Mouse (Mus musculus): Measurements from ENCODE around the gene Stoml1.

Stoml1 gene

DNA sequence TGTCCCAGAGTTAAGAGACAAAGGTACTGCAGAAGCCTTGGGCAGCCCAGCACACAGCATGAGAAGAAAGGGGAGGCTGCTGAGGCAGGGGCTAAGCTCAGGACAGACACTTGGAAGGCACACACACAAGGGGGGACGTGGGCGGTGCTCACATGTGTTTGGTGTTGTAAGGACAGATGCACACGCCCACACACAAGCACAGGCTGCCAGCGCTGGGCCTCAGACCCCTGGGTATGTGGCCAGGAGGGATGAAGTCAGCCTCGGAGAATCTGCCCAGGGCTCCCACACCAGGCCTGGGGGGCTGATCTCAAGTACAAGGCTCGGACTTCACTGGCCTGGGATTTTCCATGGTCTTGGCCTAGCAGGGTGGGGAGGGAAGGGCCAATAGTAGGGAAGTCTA, 55.4 kb downstream of the Stoml1 start:
- DNase-seq: no peak

DNA sequence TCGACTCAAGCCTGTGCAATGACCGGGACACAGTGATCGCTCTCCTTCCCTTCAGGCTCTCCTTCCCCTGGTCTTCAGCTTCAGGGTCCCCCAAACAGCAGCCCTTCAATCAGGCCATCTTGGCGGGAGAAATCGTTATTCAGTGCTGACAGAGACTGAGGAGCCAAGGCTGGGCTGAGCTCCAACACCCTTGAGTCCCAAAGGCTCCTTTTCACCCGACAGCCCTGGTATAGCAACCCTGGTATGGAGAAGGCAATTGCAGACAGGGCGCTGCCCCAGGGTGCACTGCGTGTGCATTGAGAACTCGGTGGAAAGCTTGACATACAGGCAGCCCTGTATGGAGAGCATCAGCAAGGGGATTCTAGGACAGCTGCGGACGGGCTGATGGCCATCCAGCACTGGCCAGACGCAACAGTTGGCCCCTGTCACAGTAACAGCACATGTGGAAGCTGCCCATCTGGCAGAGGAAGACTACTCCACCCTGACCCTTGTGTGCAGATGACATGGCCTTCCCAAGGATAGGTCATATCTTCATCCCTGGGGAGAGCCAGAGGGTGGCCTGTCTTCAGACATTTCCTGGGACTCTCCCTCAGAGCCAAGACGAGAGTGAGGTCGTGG, 57.2 kb downstream of the Stoml1 start:
- no peak for DNase-seq

DNA sequence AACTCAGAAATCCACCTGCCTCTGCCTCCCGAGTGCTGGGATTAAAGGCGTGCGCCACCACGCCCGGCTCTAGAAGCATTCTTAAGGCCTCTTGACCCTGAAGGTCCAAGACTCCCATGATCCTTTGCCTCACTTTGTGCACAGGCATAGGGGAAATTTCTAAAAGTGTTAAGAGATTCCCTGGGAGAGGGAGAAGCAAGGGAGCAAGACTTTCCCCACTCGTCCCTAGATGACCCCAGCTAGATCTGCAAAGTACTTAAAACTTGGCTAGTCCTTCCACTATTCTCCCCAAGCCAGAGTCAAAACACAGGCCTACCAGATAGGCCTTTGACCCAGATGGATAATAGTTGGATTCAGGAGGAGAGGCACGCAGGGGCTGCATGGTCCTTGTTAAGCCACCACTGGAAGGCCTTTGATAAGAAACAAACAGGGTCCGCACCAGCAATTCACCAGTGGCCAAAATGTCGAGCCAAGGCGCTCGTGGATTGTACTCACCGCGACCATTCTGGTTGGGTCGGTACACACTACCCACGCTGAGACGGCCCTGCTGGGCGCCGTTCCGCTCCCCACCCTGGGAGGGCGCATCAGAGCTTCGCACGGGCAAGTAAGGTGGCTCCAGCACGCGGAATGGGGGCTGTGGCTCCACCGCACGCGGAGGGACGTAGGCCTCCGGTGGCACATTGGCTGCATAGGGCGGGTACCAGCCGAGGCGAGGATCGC, 58.4 kb downstream of the Stoml1 start:
- DNase-seq: no peak

Data from cerebellum, adult 8-10 months (tissue).